Mouse (Mus musculus) embryo, embryonic 11.5 days (tissue): Measurements from ENCODE around the gene Enthd1.
A peak's percentile ranks its signal among the peaks of the same experiment; 100 is the strongest.

Experiments
- DNase-seq: peaks from one replicate; pipeline ENCODE4 v3.0.0-alpha.2; 2012; ENCODE audit warnings: low read depth, low spot score

Gene Enthd1

GRCm38 (mm10) chr15:80485601-80486000 is 79.4 kb downstream of the Enthd1 start:
- DNase-seq: no peak

- no peak for DNase-seq
Observed at GRCm38 (mm10) chr15:80483041-80483705, 81.8 kb downstream of the Enthd1 start.

- DNase-seq: no peak
Observed at GRCm38 (mm10) chr15:80482348-80482747, 82.6 kb downstream of the Enthd1 start.

- no peak for DNase-seq
Observed at GRCm38 (mm10) chr15:80474429-80475002, 90.4 kb downstream of the Enthd1 start.

DNA sequence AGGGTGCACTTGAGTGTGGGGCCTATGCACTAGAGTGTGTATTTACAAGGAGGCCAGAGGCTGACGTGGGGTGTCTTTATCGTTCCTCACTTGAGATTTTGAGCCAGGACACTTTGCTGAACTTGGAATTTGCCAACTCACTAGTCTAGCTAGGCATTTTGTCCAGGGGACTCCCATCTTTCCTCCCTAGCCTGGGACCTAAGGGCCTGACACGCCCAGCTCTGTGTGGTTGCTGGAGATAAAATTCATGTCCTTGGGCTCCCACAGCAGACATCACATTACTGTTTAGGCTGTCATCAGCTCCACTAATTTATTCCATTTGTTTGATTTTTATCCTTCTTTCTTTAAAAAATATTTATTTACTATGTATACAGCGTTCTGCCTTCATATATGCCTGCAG is 97.1 kb downstream of the Enthd1 start:
- DNase-seq: no peak

- peak; percentile 20 for DNase-seq
Observed at GRCm38 (mm10) chr15:80462106-80462505, 102.8 kb downstream of the Enthd1 start.

- DNase-seq: no peak
Observed at GRCm38 (mm10) chr15:80461446-80461845, 103.5 kb downstream of the Enthd1 start.

GRCm38 (mm10) chr15:80460011-80460410 is 104.9 kb downstream of the Enthd1 start:
- DNase-seq: no peak

DNA sequence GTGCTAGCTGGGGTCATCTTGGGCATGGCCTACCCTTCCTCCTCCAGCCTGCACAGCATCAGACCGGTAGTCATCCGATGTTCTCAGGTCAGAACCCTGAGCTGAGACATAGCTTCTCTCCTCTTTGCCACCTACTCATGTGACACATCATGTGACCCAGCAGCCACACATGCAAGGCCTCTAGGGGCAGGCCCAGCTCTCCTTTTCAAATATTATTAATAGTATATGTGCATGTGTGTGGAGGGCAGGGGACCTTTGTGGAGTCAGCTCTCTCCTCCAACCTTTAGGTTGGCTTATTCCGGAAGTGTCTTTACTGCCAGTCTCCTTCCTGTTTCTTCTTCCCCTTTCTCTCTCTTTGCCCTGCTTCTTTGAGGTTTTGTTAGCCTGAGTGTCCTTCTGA is 107.0 kb downstream of the Enthd1 start:
- DNase-seq: no peak

DNA sequence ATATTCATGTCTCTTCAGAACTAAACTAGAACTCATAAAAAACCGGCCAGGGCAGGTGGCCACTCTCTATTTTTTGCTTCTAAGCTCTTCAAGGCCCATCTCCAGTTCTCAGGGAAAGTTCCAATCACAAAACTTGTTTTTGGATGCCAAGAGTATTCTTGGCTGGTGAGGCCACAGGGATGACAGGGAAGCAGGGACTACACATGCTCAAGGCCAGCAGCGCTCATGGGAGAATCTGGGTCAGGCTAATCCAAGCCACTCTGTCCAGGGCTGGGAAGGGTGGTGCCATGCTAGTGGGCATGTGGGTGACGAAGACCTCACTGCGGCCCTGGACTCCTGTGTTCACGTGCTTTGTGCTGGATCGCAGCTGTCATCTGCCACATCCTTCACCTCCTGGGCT is 110.5 kb downstream of the Enthd1 start:
- no peak for DNase-seq

- DNase-seq: no peak
Observed at GRCm38 (mm10) chr15:80452425-80452824, 112.5 kb downstream of the Enthd1 start.

DNA sequence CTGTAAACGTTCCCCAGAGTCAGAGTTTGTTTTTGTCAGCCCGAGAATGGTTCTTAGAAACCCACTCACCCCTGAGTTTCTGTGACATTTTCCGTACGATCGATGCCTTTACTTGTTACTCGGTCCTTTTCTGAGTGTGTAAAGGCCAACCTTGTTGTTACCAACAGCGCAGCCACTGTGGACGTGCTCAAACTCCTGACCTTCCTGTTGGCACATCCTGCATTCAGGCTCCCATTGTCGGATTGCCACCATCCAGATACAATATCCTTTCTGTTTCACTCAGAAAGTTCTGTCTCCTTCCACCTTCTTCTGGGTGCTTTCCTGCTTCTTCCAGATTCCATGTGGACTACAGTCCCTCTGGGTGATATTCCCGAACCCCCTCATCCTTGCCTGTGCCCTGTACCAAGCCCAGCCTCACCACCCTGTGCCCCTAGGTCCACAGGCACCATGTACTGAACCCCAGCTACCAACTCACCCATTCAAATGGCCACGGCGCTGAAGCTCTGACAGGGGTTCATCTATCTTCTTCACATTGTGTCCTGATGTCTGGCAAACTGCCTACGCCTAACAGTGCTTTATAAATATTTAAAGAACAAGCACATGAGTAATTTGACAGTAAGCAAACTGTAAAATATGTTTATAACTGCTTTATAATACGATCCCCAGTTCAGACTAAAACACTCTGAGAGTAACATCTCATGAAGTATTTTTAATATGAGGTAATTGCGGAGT is 118.8 kb downstream of the Enthd1 start:
- no peak for DNase-seq

DNA sequence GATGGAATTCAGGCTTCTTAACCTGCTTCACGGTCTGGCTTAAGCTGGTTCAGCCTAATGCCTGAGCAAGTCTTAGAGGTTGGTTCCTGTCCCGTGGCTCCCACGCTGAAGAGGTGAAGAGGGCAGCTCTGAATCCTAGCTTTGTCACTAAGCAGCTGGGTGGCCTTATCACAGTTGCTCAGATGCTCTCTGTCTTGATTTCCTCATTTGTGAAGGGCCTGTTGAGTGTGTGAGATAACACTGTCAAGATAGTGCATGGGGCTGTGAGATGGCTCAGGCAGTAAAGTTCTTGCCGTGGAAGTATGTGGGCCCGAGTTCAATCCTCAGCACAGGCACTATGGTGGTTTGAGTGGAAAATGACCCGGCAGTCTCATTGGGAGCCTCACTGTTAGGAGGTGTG is 124.8 kb downstream of the Enthd1 start:
- no peak for DNase-seq

- no peak for DNase-seq
Observed at GRCm38 (mm10) chr15:80438423-80438822, 126.5 kb downstream of the Enthd1 start.

- no peak for DNase-seq
Observed at GRCm38 (mm10) chr15:80437996-80438395, 127.0 kb downstream of the Enthd1 start.

- no peak for DNase-seq
Observed at GRCm38 (mm10) chr15:80436961-80437360, 128.0 kb downstream of the Enthd1 start.

GRCm38 (mm10) chr15:80430324-80430723 is 134.6 kb downstream of the Enthd1 start:
- DNase-seq: no peak

DNA sequence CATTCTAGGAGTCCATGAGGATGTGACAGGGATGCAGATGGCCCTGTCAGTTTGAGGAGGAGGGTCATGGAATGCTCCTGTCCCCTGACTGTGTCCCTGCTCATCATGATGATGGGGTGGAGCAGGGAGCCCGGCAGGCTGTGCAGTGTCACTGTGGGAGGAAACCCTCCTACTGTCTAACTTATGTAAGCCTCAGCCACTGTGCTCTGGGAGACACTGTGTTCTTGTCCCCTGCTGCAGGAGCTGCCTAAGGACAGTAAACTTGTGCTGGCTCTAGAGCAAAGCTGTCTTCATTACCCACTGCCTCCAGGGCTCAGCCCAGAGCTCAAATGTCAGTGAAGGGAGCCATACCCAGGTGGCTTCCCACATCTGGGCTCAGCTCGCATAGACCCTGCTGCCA is 146.8 kb downstream of the Enthd1 start:
- no peak for DNase-seq

DNA sequence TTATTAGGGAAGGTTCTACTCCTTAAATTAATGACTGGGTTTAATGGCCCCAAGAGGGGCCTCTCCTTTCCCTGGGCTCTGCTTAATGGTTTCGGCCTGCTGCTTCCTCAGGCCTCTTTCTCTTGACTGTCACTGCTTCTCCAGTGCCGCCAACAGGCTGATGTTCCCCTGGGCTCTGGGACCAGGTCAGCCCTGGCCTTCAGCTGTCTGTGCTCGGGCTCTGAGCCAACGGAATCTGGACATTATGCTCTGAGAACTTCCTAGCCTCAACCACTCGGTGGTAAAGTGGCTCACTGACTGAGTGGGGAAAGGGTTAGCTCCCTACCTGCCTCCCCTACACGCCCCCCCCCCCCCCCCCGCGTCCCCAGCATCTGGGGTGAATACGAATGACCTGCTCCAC is 147.9 kb downstream of the Enthd1 start:
- DNase-seq: no peak

- DNase-seq: no peak
Observed at GRCm38 (mm10) chr15:80415132-80415531, 149.8 kb downstream of the Enthd1 start.

DNA sequence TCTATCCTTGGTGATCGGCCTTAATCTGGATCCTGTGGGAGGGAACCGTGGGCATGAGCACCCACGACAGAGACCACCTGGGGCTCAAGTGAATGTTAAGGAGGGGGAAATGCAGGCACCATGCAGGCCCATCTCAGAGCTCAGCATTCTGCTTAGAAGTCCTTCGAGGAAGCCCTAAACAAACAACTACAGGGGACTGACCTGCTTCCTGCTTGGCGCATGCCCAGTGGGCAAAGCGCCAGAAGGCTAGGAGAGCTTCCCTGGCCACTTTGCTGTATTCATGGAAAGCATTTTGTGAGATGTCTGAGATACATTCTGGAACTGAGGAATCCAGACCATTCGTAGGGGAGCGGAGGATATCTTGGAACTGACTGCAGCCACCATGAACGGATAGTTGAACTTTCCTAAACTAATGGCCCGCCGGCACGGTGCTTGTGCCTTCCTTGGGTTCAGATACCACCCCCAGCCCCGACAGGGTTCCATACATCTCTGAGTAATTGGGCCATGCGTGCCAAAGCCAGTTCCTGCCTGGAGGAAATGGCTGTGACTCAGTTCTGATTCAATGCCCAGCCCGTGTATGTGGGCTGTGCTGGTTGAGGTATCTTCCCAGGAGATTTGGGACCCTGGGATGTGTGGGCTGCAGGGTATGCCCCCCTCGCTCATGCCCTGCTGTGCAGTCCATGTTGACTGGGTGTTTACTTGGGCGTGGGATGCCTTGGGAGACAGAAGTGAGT is 150.8 kb downstream of the Enthd1 start:
- DNase-seq: no peak

DNA sequence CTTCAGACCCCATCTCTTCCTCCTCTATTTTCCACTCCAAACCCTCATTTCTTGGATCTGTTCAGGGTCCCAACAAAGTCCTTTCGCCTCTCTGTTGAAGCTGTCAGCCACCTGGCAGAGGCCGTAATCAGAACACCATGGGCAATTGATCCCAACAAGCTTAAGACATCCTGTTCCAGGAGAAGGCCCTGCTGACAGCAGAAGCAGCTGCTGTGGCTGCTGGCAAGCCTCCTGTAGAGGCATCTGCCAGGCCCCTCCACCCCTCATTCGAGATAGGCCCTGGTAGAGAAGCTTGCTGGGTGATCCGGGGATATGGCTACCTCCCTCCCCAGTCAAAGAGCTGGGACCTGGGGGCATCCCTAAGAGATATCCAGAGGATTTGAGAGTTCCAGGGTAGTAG is 151.9 kb downstream of the Enthd1 start:
- no peak for DNase-seq
